In the genomic region with DNA sequence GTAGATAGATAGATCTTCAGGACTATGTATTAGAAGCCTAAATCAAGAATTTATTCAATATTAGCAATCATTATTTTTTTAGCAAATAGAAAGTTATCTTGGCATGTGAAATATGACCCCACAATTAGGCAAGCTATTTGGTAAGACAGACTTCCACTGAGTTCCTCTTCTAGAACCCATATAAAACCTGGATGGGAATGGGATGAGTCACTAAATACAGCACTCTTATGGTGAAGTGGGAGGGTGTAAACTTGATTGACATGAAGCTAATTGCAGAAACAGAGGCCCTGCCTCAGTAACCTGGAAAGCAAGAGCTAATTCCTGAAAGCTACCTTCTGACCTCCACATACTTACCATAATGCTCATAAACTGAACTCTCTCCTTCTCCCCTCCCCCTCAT, we compare ENCODE assay signal across 22 mouse cellular contexts.
"Had no signal": no experiment of that assay in that cellular context is flagged by ENCODE, and none has a peak within 500 bp of the region (broad histone marks: within the 10 kb centered on the region; RNA-seq: fewer than 3 reads in every experiment).

No protein-coding gene starts in this region.

- H3K9me3 ChIP-seq: limb, embryonic 12.5 days; limb, embryonic 15.5 days; midbrain, embryonic 12.5 days; midbrain, embryonic 15.5 days; neural tube, embryonic 13.5 days had no signal

- H3K4me1 ChIP-seq: limb, embryonic 12.5 days; limb, embryonic 15.5 days; midbrain, embryonic 12.5 days; midbrain, embryonic 15.5 days; neural tube, embryonic 13.5 days had no signal

- H3K27ac ChIP-seq: limb, embryonic 12.5 days; limb, embryonic 15.5 days; liver, embryonic 14.5 days; macrophage; midbrain, embryonic 12.5 days; midbrain, embryonic 15.5 days; neural tube, embryonic 13.5 days had no signal

- H3K4me2 ChIP-seq: limb, embryonic 12.5 days; limb, embryonic 15.5 days; liver, embryonic 11.5 days; lung, embryonic 14.5 days; midbrain, embryonic 12.5 days; midbrain, embryonic 15.5 days; neural tube, embryonic 13.5 days had no signal

- ATAC-seq: liver, postnatal 0 days; lung, postnatal 0 days; midbrain, embryonic 15.5 days had no signal

- H3K27me3 ChIP-seq: limb, embryonic 12.5 days; limb, embryonic 15.5 days; midbrain, embryonic 12.5 days; midbrain, embryonic 15.5 days; neural tube, embryonic 13.5 days had no signal

- H3K4me3 ChIP-seq: limb, embryonic 12.5 days; limb, embryonic 15.5 days; midbrain, embryonic 12.5 days; midbrain, embryonic 15.5 days; myocyte; neural tube, embryonic 13.5 days had no signal

- H3K36me3 ChIP-seq: limb, embryonic 12.5 days; limb, embryonic 15.5 days; midbrain, embryonic 12.5 days; midbrain, embryonic 15.5 days; neural tube, embryonic 13.5 days had no signal

- H3K9ac ChIP-seq: limb, embryonic 12.5 days; limb, embryonic 15.5 days; liver, embryonic 14.5 days; liver, postnatal 0 days; lung, embryonic 14.5 days; midbrain, embryonic 12.5 days; midbrain, embryonic 15.5 days; neural tube, embryonic 13.5 days had no signal

- DNase-seq: kidney, adult 2 months; kidney, postnatal 10 days; kidney, postnatal 36 days; layer of hippocampus, postnatal 36 days; left cerebral cortex, postnatal 4 days; liver, postnatal 0 days; lung, embryonic 14.5 days; retina, postnatal 1 day; right cerebral cortex, postnatal 25 days; spleen, adult 18-20 months; thymus, adult 18-20 months; thymus, postnatal 36 days had no signal
